In the genomic region with DNA sequence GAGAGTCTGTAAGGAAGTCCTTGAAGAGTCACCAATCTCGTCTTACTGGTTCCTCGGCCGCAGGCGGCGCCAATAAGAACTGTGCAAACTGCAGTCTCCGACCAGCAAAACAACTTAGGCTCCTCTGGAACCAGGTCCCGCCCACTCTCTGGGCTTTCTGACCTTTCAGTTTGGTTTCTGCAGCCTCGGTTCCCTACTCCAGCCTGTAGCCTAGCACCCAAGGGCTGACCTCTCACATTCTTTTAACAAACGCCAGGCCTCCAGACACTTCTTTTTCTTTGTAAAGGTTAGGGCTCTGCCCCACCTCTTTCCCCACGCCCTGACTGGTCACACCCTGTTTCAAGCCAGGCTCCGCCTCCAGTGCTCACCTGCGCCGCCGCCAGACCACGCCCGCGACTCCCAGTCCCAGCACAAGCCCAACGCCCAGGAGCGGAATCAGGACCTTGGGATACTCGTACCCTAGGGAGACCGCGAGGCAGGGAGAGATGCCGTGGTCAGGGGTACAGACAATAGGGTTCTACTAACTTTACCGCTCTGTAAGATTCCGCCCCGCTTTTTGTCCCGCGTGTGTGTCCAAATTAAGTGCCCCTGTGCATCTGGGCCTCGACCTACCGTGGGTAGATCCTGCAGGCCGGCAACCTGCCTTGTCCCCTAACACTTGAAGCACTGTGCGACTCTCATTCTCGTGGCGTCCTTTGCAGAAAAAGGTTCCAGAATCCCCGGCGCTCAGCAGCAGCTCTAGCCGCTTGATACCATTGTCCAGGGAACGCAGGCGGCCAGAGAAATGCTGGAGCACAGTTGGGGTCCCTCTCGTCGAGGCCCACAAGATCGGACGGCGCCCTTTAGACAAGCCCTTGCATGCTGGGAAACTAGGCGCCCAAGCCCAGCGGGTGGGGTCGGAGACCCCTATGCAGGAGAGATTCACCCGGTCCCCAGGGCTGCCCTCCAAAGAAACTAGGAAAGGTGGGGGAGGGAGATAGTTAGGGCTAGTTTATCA, we compare ENCODE assay signal across 8 mouse cellular contexts. TPM values are rescaled to one million over a fixed set of nuclear protein-coding genes. Genes with fewer than 3 reads are reported as not detected.
DNase-seq lines count a peak whose midpoint lies in the region; ATAC-seq and TF ChIP-seq lines count a peak whose summit lies in the region.

Gene Ly6g6c, plus strand, starts transcription at position 438 of the 997 bp plus-strand sequence.

- DNase-seq in gastrocnemius, postnatal 10 days: peak; percentile 41
- DNase-seq in gastrocnemius, postnatal 36 days: no peak
- DNase-seq in embryo, embryonic 11 days: peak; percentile 77
- peak; percentile 85 for DNase-seq in kidney, postnatal 10 days
- peak; percentile 81 to 89 for DNase-seq in lung, postnatal 4 days
- DNase-seq in stomach, postnatal 0 days (ENCODE audit: low spot score): peak; percentile 93
- DNase-seq in left cerebral cortex, postnatal 36 days (ENCODE audit: low spot score in 2 of 2): no peak

- peaks cover 37% of the 10 kb centered on the region for H3K4me1 ChIP-seq in heart, embryonic 13.5 days
- H3K4me1 ChIP-seq in stomach, postnatal 0 days (replicated peaks; ENCODE audit: control insufficient read depth, insufficient read depth): 0 out of 2 replicates have a peak, but pooled peaks cover 2% of the 10 kb centered on the region

- H3K27me3 ChIP-seq in heart, embryonic 13.5 days (replicated peaks): peaks cover 67% of the 10 kb centered on the region
- no peaks in the 10 kb centered on the region for H3K27me3 ChIP-seq in stomach, postnatal 0 days (ENCODE audit: control insufficient read depth, insufficient read depth, low read length)

- no peaks in the 10 kb centered on the region for H3K9me3 ChIP-seq in heart, embryonic 13.5 days
- H3K9me3 ChIP-seq in stomach, postnatal 0 days (ENCODE audit: control insufficient read depth, low read length): no peaks in the 10 kb centered on the region

- no peak; the same call in 1 of the 2 replicates for ATAC-seq in heart, embryonic 13.5 days (ENCODE audit: extremely low read depth, insufficient number of reproducible peaks, low FRiP score, low TSS enrichment)
- peak; percentile 90 for ATAC-seq in stomach, postnatal 0 days (ENCODE audit: low FRiP score, low TSS enrichment)

- H3K9ac ChIP-seq in heart, embryonic 13.5 days: peak within 1 kb of the TSS; percentile 71
- peak within 1 kb of the TSS; percentile 38 for H3K9ac ChIP-seq in stomach, postnatal 0 days (ENCODE audit: low read length)

- intact Hi-C loops in gastrocnemius, postnatal 36 days (cut with DNase I): no loop called here
- intact Hi-C loops in left cerebral cortex, postnatal 36 days (cut with DNase I): no loop called here

- peak; percentile 43 for TF ChIP-seq CTCF in stomach, postnatal 0 days (IDR thresholded peaks at IDR 0.05; ENCODE audit: low read depth)

- peak within 1 kb of the TSS; percentile 47 for H3K4me3 ChIP-seq in heart, embryonic 13.5 days
- peak within 1 kb of the TSS; percentile 41 for H3K4me3 ChIP-seq in stomach, postnatal 0 days (ENCODE audit: low read depth, low read length)

- TF ChIP-seq EP300 in stomach, postnatal 0 days (optimal IDR thresholded peaks at IDR 0.05): peak; percentile 26

- no peak within 1 kb of the TSS; the same call in 1 of the 2 replicates for H3K27ac ChIP-seq in heart, embryonic 13.5 days (replicated peaks)
- peak within 1 kb of the TSS; percentile 87 for H3K27ac ChIP-seq in stomach, postnatal 0 days (replicated peaks)

- WGBS in heart, embryonic 13.5 days: 2% methylated on average over 48 of the region's 48 CpGs
- WGBS in stomach, postnatal 0 days: 5% methylated on average over 47 of the region's 48 CpGs

- H3K36me3 ChIP-seq in heart, embryonic 13.5 days: peaks cover 30% of the 10 kb centered on the region
- peaks cover 7% of the 10 kb centered on the region; the same call in 1 of the 2 replicates for H3K36me3 ChIP-seq in stomach, postnatal 0 days (ENCODE audit: control insufficient read depth, insufficient read depth, low read length)

- H3K4me2 ChIP-seq in heart, embryonic 13.5 days: peak within 1 kb of the TSS; percentile 77
- peak within 1 kb of the TSS; percentile 63 for H3K4me2 ChIP-seq in stomach, postnatal 0 days (replicated peaks; ENCODE audit: low read depth)

RNA-seq across cellular contexts. Expression of gene Ly6g6c, which starts in this region (rescaled TPM):
- not detected for total RNA-seq in gastrocnemius, postnatal 10 days (2021)
- not detected for total RNA-seq in gastrocnemius, postnatal 36 days (2021)
- not detected in 2 replicates for polyA plus RNA-seq in heart, embryonic 13.5 days (2015; fragmentation: Nextera tagmentation; extraction: Ambion mirVana)
- polyA plus RNA-seq in stomach, postnatal 0 days (2015; fragmentation: Nextera tagmentation; extraction: Ambion mirVana): 260 and 317 TPM in 2 replicates
- total RNA-seq in left cerebral cortex, postnatal 36 days (2021): not detected

Comparison
In these comparisons a context has a peak if more than half of its experiments do, and no peak if none do; other contexts are left out.
1. RNA of gene Ly6g6c (polyA plus RNA-seq): 260 to 317 TPM in stomach, postnatal 0 days; not detected in heart, embryonic 13.5 days; every median in the first group is over 100 times any median in the second.
2. Peak in DNase-seq in gastrocnemius, postnatal 10 days; RNA of the gene not detected or under 1 TPM.
3. DNase-seq: peak in embryo, embryonic 11 days (single experiment), kidney, postnatal 10 days (single experiment), lung, postnatal 4 days (2 of 2) and stomach, postnatal 0 days (single experiment); none in gastrocnemius, postnatal 36 days (0 of 2) and left cerebral cortex, postnatal 36 days (0 of 2).